Mouse (Mus musculus) forebrain, embryonic 12.5 days (tissue): ENCODE data around the gene Syn3. TPM values are rescaled to one million over a fixed set of nuclear protein-coding genes. Genes with fewer than 3 reads are reported as not detected.

Experiments used
- ATAC-seq: fragments of 200-750 bp; cut with Nextera tagmentation; 2 replicates; pipeline ENCODE4 v1.8.0; 2017; ENCODE audit warnings: moderate TSS enrichment; ENCODE audit not compliant: low FRiP score
- H3K27ac ChIP-seq: fragments of 300-500 bp; sonication (generic); 2 replicates; pipeline ENCODE4 v1.5.1; 2016; ENCODE audit warnings: mild to moderate bottlenecking
- H3K27me3 ChIP-seq: fragments of 300-500 bp; sonication (generic); 2 replicates; pipeline ENCODE4 v1.6.1; 2016; ENCODE audit warnings: mild to moderate bottlenecking
- H3K36me3 ChIP-seq: fragments of 300-500 bp; sonication (generic); replicated peaks from 2 replicates; pipeline ENCODE4 v1.6.1; 2016; ENCODE audit warnings: mild to moderate bottlenecking
- H3K4me1 ChIP-seq: fragments of 300-500 bp; sonication (generic); 2 replicates; pipeline ENCODE4 v1.6.1; 2016
- H3K4me2 ChIP-seq: fragments of 300-500 bp; sonication (generic); 2 replicates; pipeline ENCODE4 v1.6.1; 2016; ENCODE audit warnings: mild to moderate bottlenecking, moderate library complexity
- H3K4me3 ChIP-seq: fragments of 300-500 bp; sonication (generic); replicated peaks from 2 replicates; pipeline ENCODE4 v1.5.1; 2016; ENCODE audit warnings: mild to moderate bottlenecking
- H3K9ac ChIP-seq: fragments of 300-500 bp; sonication (generic); 2 replicates; pipeline ENCODE4 v1.6.1; 2016; ENCODE audit warnings: mild to moderate bottlenecking
- H3K9me3 ChIP-seq: fragments of 300-500 bp; sonication (generic); 2 replicates; pipeline ENCODE4 v1.6.1; 2016
- WGBS: fragments of 180-500 bp; shearing (Covaris S2); methylation state at CpG from one replicate; pipeline ENCODE4 v1.1.7; 2016; 5-methylcytosine and 5-hydroxymethylcytosine counted together
- polyA plus RNA-seq: library from polyadenylated mRNA; unstranded; fragments of >200 nt; fragmentation: Nextera tagmentation; extraction: Ambion mirVana; gene quantifications from 2 replicates; pipeline ENCODE4 v1.2.1, GENCODE M21; 2016

Gene Syn3
- polyA plus RNA-seq, 1 experiment from 2014 or later: 9.2 TPM

DNA sequence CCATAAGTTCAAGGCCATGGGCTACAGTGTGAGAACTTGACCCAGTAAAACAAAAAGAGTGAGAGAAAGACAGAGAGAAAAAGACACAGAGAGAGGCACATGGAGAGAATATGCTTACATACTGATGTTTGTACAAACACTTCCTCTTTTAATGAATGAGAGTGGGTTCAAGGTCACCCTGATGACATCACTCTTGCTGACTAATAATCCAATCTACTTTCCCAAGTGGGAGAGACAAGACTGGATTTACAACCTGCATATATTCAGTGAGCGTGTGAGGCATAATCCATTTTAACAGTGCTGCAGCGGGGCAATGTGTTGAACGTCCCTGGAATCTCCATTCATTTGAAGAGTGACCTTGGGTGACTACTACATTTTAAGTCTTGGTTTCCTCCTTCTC, 256.0 kb downstream of the Syn3 start:
- 92% methylated on average over 3 of the region's 3 CpGs for WGBS
- no peak overlapping the region for H3K27ac ChIP-seq
- no peaks in the 10 kb centered on the region for H3K9me3 ChIP-seq
- no peak overlapping the region for H3K9ac ChIP-seq
- no peaks in the 10 kb centered on the region for H3K36me3 ChIP-seq
- no peak overlapping the region for H3K4me3 ChIP-seq
- H3K27me3 ChIP-seq: no peaks in the 10 kb centered on the region
- no peak overlapping the region for H3K4me2 ChIP-seq
- H3K4me1 ChIP-seq: no peaks in the 10 kb centered on the region
- ATAC-seq: no peak

DNA sequence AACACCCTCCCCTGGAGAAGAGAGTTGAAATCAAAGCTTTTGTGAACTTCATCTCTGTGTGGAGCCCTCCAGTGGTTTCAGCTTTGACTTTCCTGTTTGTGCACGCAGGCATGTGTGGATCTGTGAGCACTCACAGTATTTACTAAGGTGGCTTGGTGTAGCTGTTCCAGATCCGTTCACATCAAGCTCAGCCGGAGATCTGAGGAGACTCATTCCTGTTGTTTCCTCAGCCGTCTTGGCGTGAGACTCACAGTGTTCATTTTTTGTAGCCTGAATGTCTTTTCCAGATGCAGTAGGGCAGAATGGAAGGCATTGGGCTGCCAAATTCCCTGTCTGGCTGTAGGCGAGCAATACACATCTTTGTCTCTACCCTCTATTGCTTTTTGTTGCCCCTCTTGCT, 268.7 kb downstream of the Syn3 start:
- H3K9me3 ChIP-seq: no peaks in the 10 kb centered on the region
- no peak overlapping the region for H3K4me3 ChIP-seq
- no peaks in the 10 kb centered on the region for H3K27me3 ChIP-seq
- no peak for ATAC-seq
- H3K36me3 ChIP-seq: no peaks in the 10 kb centered on the region
- H3K4me2 ChIP-seq: no peak overlapping the region
- WGBS: 88% methylated on average over 6 of the region's 6 CpGs
- no peaks in the 10 kb centered on the region for H3K4me1 ChIP-seq
- H3K9ac ChIP-seq: no peak overlapping the region
- H3K27ac ChIP-seq: no peak overlapping the region

DNA sequence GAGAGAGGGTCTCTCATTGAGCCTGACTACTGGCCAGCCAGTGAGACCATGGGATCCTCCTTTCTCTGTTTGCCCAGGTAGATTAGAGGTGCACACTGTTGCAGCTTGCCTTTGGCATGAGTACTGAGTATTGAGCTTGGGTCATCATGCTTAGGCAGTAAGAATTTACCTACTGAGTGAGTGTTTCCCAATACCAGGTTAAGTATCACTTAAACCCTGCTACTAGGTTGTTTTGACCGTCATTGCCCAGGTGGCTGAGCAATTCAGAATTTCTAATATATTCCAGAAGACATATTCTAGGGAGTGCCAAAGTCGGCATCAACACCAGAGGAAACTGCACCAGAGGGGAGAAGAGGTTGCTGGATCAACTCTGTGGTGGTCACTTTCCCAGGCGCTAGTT, 273.2 kb downstream of the Syn3 start:
- H3K4me1 ChIP-seq: peaks cover 4% of the 10 kb centered on the region; the same call in 1 of the 2 replicates
- no peak overlapping the region for H3K4me2 ChIP-seq
- ATAC-seq: no peak
- no peaks in the 10 kb centered on the region for H3K27me3 ChIP-seq
- 92% methylated on average over 3 of the region's 3 CpGs for WGBS
- H3K27ac ChIP-seq: no peak overlapping the region
- no peak overlapping the region for H3K4me3 ChIP-seq
- H3K36me3 ChIP-seq: no peaks in the 10 kb centered on the region
- no peaks in the 10 kb centered on the region for H3K9me3 ChIP-seq
- H3K9ac ChIP-seq: no peak overlapping the region

DNA sequence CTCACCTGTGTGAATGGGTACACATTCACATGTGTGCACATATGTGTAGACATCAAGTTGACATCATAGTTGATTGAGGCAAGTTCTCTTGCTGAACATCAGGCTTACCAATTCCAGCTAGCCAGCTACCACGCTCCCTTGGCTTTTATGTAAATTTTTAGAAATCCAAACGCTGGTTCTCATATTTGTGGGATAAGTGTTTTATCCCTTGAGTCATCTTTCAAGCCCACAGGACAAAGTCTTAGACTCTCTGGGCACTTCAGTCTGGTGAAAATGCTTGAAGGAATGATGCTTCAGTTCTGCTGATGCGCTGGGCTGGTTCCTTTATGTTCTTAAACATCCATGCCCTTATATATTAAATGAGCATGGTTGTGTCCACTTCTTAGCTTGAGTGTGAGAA, 279.7 kb downstream of the Syn3 start:
- Histone ChIP-seq H3K27ac (no peak overlapping the region), H3K4me3 (no peak overlapping the region), H3K9me3 (no peaks in the 10 kb centered on the region), H3K4me2 (no peak overlapping the region), H3K9ac (no peak overlapping the region), H3K4me1 (no peaks in the 10 kb centered on the region), H3K36me3 (no peaks in the 10 kb centered on the region), H3K27me3 (no peaks in the 10 kb centered on the region)
- ATAC-seq: no peak
- WGBS: 94% methylated on average over 3 of the region's 3 CpGs

DNA sequence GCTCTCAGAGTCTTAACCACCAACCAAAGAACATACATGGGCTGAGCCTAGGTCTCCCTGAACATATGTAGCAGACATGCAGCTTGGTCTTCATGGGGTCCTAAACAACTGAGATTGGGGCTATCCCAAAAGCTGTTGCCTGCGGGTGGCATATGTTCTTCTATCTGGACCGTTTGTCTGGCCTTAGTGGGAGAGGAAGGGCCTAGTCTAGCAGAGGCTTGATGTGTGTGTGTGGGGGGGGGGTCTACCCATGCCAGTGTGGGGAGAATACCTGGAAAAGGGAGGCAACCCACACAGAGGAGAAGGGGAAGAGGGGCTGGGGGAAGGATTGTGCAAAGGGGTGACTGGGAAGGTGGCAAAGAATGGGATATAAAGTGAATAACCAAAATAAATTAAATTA, 281.9 kb downstream of the Syn3 start:
- Histone ChIP-seq H3K4me1 (no peaks in the 10 kb centered on the region), H3K36me3 (no peaks in the 10 kb centered on the region), H3K4me3 (no peak overlapping the region), H3K4me2 (no peak overlapping the region), H3K9me3 (no peaks in the 10 kb centered on the region), H3K27ac (no peak overlapping the region), H3K9ac (no peak overlapping the region), H3K27me3 (no peaks in the 10 kb centered on the region)
- 80% methylated on average over 2 of the region's 2 CpGs for WGBS
- ATAC-seq: no peak

DNA sequence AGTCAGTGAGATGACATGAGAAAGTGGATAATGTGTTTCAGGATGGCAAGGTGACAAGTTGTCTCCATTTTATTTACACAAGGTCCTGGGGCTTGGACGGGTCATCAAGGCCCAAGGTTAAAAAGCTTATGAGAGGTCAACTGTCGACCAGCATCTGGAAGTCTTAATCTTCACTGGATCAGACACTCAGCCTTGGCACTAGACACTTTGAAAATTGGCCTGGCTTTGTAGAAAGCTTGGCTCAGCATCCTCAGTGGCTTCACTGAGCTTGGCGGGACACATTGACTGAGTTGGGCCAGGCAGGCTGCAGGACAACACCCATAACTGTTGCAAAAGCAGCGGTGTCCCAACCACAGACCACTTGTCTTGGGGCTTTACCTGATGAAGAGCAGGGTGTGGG, 286.6 kb downstream of the Syn3 start:
- H3K27me3 ChIP-seq: no peaks in the 10 kb centered on the region
- H3K4me2 ChIP-seq: no peak overlapping the region
- H3K27ac ChIP-seq: no peak overlapping the region
- H3K4me3 ChIP-seq: no peak overlapping the region
- 86% methylated on average over 4 of the region's 4 CpGs for WGBS
- H3K4me1 ChIP-seq: no peaks in the 10 kb centered on the region
- no peaks in the 10 kb centered on the region for H3K36me3 ChIP-seq
- no peak for ATAC-seq
- H3K9ac ChIP-seq: no peak overlapping the region
- no peaks in the 10 kb centered on the region for H3K9me3 ChIP-seq

DNA sequence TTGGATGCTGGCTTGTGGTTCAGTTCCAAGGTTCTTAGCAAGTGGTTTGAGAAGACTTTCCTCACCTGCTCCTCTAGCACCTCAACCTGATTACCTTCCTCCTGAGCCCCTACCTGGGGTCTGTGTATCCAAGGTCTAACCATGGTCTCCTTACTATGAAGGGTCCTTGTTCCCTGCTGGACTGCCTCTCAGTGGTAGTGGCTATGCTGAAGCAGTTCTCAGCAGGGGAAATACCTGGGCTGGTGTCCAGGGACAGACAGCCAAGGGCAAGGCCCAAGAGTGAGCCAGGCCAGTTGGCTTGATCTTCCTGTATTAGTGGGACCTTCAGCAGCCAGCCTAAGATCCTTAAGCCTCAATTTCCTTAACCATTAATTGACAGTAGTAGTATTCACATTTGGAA, 294.8 kb downstream of the Syn3 start:
- Histone ChIP-seq H3K9ac (no peak overlapping the region), H3K27ac (no peak overlapping the region), H3K4me2 (no peak overlapping the region), H3K27me3 (no peaks in the 10 kb centered on the region), H3K4me3 (no peak overlapping the region), H3K36me3 (no peaks in the 10 kb centered on the region), H3K9me3 (no peaks in the 10 kb centered on the region), H3K4me1 (no peaks in the 10 kb centered on the region)
- ATAC-seq: no peak

DNA sequence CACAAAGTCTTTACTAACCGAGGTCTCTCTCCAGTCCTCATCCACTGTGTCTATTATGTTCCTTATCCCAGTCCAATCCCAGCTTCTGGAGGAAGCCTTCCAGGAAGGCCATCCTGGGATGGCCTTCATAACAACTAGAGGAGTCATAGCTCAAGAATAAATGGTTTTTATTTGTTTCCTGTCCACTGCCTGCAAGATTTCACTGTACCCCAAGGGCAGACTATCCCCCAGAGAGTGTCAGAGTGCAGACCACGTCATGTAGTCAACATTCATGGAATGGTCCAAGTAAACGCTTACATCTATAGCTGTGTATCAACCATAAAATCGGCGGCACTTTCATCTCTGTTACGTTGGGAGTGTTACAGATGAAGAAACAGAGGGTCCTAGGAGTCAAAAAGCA, 295.5 kb downstream of the Syn3 start:
- Histone ChIP-seq H3K27me3 (no peaks in the 10 kb centered on the region), H3K4me2 (no peak overlapping the region), H3K9me3 (no peaks in the 10 kb centered on the region), H3K4me1 (no peaks in the 10 kb centered on the region), H3K4me3 (no peak overlapping the region), H3K9ac (no peak overlapping the region), H3K27ac (no peak overlapping the region), H3K36me3 (no peaks in the 10 kb centered on the region)
- WGBS: 91% methylated on average over 6 of the region's 6 CpGs
- no peak for ATAC-seq

DNA sequence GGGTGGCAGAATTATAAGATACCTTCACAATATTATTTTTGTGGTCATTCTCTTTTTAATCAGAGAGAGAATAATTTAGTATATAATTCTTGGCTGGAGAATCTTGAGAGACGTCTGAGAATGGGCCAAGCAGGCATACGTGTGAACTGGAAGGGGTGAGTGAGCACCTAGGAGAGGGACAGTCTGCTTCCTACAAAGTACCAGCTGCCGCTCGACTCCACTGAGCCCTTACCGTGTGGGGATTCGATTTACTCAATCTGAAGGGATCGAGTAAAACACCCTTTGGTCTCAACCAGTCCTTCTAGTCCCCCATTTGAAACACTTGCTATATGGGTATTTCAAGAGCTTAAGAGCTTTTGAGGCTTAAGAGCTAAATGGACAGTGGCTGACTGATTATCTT, 296.9 kb downstream of the Syn3 start:
- H3K9me3 ChIP-seq: no peaks in the 10 kb centered on the region
- H3K4me1 ChIP-seq: no peaks in the 10 kb centered on the region
- WGBS: 80% methylated on average over 7 of the region's 7 CpGs
- H3K4me2 ChIP-seq: no peak overlapping the region
- no peak overlapping the region for H3K27ac ChIP-seq
- H3K4me3 ChIP-seq: no peak overlapping the region
- no peaks in the 10 kb centered on the region for H3K36me3 ChIP-seq
- no peaks in the 10 kb centered on the region for H3K27me3 ChIP-seq
- H3K9ac ChIP-seq: no peak overlapping the region
- no peak for ATAC-seq

DNA sequence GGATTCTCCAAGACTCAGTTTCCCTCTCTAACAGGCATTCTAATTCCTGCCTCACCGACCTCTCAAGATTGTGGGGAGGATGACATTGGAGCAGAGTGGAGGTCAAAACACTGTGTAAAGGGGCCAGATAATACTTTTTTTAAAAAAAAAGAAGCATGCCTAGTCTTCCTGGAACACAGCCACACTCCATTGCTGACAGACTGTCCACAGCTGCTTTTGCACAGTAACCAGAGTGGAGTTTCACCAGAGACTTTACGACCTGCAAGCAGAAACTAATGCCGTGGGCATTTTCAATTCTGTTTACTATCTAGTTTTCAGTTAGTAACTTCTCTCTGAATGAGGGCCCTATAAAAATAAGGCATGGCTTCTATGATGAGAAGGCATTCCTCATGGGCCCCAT, 297.7 kb downstream of the Syn3 start:
- H3K27ac ChIP-seq: no peak overlapping the region
- no peak for ATAC-seq
- no peaks in the 10 kb centered on the region for H3K9me3 ChIP-seq
- no peak overlapping the region for H3K4me3 ChIP-seq
- no peaks in the 10 kb centered on the region for H3K4me1 ChIP-seq
- no peaks in the 10 kb centered on the region for H3K36me3 ChIP-seq
- WGBS: 93% methylated on average over 3 of the region's 3 CpGs
- no peak overlapping the region for H3K9ac ChIP-seq
- no peaks in the 10 kb centered on the region for H3K27me3 ChIP-seq
- H3K4me2 ChIP-seq: no peak overlapping the region

DNA sequence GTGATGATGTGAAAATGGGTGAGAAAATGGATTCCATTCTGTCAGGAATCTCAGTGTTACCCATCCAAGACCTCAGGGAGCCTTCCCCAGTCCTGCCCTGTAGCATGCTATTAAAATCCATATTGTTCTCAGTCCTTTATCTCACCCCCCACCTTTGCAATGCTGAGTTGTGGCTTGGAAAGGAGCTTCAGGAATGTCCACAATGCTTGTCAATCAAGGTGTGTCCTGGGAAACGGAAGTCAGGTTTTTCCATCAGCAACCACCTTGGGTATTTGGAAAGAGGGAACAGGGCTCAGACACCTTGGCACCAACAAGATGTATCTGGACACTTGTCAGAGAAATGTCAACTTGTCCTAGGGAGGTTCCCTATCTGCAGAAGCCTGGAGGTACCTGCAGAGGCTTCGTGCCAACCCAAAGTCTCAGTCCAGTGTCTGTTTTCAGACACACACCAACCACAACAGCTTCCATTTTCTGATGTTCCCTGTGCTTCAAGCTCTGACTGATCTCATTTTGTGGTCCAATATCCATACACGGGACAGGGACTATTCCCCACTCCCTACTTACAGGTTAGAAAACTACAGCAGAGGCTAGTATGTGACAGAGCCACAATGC, 302.2 kb downstream of the Syn3 start:
- WGBS: 85% methylated on average over 3 of the region's 3 CpGs
- H3K4me1 ChIP-seq: no peaks in the 10 kb centered on the region

DNA sequence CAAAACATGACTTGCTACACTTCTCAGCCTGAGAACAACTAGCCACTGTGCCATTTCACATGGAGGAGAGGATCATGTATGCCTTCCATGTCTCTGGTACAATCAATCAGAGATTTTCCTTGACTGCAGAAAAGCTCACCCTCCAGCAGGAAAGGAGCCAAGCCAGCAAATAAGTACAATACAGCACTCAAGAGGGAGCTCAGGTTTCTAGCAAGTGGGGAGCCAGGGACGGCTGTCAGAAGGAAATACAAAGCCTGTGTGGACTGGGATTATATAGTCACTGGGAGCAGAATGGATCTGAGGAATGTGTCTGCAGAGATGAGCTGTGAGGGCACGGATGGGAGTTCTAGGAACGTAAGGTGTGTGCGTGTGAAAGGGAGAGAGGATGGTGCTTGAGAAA, 304.0 kb downstream of the Syn3 start:
- Histone ChIP-seq H3K36me3 (no peaks in the 10 kb centered on the region), H3K4me1 (no peaks in the 10 kb centered on the region), H3K9ac (no peak overlapping the region), H3K4me2 (no peak overlapping the region), H3K4me3 (no peak overlapping the region), H3K27ac (no peak overlapping the region), H3K27me3 (no peaks in the 10 kb centered on the region), H3K9me3 (no peaks in the 10 kb centered on the region)
- ATAC-seq: no peak
- 58% methylated on average over 4 of the region's 4 CpGs for WGBS

More for the DNA sequence above, 302.2 kb downstream of the Syn3 start:
- Histone ChIP-seq H3K36me3 (no peaks in the 10 kb centered on the region), H3K27ac (no peak overlapping the region), H3K4me2 (no peak overlapping the region), H3K27me3 (no peaks in the 10 kb centered on the region), H3K4me3 (no peak overlapping the region), H3K9ac (no peak overlapping the region), H3K9me3 (no peaks in the 10 kb centered on the region)
- ATAC-seq: no peak

DNA sequence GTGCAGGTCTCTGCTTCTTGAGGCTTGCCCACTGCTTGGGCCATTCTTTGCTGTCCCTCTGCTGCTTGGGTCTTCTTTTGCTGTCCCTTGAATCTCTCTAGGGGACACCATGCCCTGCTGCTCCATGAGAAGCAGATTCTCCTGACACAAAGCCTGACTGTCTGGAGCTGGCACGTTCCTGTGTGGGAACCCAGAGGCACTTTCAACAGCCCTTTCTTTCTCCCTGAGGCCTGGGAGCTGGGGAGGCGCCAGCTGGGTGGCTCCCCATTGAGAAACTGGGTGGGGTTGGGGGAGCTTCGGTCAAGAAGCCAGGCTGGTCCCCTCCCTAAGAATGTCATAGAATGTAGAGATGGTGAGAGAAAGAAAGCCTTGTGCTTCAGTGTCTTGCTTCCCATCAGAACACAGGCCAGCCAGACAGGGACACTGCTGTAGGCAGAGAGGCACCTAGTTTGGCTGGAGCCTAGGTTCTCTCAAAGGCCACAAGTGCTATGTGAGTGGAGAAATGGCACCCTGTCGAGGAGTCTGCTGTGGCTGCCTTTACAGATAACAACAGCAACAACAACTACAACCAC, 304.7 kb downstream of the Syn3 start:
- H3K27ac ChIP-seq: no peak overlapping the region
- no peaks in the 10 kb centered on the region for H3K4me1 ChIP-seq
- H3K27me3 ChIP-seq: no peaks in the 10 kb centered on the region
- no peaks in the 10 kb centered on the region for H3K9me3 ChIP-seq
- H3K36me3 ChIP-seq: no peaks in the 10 kb centered on the region
- no peak for ATAC-seq
- no peak overlapping the region for H3K4me2 ChIP-seq
- H3K9ac ChIP-seq: no peak overlapping the region
- no peak overlapping the region for H3K4me3 ChIP-seq
- WGBS: 68% methylated on average over 4 of the region's 4 CpGs
